Mouse (Mus musculus): ENCODE results near the gene Mzf1.

Mzf1 gene

DNA sequence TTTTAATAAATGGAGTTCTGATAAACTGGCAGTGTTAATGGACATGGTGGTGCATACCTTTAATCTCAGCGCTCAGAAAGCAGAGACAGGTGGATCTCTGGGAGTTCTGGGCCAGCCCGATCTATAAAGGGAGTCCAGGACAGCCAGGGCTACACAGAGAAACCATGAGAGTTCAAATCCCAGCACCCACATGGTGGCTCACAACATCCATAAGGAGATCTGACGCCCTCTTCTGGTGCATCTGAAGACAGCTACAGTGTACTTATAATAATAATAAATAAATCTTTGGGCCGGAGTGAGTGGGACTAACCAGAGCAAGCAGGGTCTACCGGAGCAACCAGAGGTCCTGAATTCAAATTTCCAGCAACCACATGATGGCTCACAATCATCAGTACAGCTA, 51.2 kb downstream of the Mzf1 start:
- no peak for DNase-seq (ENCODE audit: low spot score in 2 of 2)

DNA sequence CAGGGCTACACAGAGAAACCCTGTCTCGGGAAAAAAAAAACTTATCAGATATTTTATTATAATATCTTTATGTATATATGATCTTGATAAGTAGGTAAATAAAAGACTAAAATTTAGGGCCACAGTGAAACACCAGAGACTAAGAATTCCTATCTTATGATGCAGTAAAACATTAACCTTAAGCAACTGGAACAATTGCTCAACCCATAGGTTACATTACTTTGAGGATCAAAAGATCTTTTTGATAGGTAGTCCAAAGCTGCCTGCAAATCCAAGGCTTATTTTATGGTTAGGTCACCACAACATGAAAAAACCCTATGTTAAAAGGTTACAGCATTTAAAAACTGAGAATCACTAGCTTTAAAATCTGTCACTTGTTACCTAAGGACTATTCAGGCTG, 53.0 kb downstream of the Mzf1 start:
- DNase-seq (ENCODE audit: low spot score in 2 of 2), result no peak

DNA sequence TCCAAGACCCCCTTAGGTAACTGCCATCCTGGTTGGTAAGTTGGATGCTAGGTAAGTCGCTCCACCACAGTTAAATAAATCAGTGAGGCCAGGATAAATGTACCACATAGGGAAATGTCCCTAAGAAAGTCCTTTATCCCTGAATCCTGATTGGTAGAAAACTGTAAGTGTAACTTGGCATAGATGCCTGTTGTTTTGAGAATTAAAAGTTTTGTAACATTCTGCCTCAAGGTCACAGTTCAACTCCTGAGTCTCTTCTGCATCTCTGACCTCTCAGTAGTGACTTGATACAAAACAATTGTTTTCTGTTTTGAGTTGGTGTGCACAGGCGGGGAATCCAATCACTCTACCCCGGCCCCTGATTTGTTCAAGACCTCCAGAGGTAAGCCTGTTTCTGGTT, 55.7 kb downstream of the Mzf1 start, which contains the start of gene Trim28:
Trim28 (plus strand) TSS at position 264 of the 400 bp plus-strand sequence.
- no peak for DNase-seq (ENCODE audit: low spot score in 2 of 2)

DNA sequence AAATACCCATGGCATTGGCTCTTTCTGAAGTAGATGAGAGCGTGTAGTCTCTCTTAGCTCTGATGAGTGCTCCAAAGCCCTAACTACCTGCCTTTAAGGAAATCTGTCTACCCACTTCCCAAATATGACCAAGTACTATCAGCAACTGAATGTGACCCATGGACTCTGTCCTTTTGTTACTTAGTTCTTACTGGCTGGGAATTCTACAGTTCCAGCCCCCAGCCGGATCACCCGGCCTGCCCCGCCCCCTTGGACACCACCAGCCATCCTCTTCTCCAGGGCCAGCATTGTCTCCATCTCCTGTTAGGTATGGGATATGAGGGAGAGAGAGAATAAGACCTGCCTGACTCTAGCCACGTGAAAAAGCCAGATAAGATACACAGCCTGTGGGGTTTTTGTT, 56.5 kb downstream of the Mzf1 start, which contains the start of gene Slc27a5:
Slc27a5 (minus strand) TSS at position 140 of the 400 bp plus-strand sequence.
- no peak for DNase-seq (ENCODE audit: low spot score in 2 of 2)

DNA sequence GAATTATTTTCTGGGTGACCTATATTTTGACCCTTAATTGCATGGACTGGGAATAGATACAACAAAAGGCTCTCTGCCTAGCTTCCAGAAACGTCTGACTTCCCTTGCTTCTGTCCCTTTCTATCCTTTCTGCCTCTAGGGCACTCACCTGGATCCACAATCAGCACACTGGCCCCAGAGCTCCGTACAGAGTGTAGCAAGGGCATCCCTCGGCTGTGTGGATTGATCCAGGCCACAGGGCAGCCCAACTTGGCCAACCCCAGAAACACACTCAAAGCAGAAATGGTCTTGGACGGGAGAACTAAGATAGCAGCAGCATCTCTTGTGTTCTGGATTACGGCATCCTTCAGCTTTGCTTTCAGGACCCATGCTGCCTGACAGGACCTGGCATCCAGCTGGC, 57.3 kb downstream of the Mzf1 start:
- DNase-seq (ENCODE audit: low spot score in 2 of 2), result no peak

DNA sequence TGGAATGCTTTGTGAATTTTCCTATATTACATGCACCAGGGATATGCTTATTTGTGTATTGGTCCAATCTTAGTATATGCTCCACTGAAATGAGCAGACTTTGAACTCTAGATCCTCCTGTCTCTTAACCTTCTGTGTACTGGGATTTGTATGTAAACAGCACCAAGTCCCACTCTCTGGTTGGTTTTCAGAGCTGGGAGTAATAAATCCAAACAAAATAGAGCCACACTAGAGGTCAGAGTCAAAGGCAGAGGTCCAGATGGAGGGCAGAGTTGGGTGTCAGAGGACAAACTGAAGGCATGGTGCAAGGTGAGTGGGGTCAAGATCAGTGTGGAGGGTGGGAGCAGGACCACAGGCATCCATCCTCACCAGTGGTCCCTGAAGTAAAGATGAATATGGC, 58.7 kb downstream of the Mzf1 start:
- no peak for DNase-seq (ENCODE audit: low spot score in 2 of 2)

DNA sequence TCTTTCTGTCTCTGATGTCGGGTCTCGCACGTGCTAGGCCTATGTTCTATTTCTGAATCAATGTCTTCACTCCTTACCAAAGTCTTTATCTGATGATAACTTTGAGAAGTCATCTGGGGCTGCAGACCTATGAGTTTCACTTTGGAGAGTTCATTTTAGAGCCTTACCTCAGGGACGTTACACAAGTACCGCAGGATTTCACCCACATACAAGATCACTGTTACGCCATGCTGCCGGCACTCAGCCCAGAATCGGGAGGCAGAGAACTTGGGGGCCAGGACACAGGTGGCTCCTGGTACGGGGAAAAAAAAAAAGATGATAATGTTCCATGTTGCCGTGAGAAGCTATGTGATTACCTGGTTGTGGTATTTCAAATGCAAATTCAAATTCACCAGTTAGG, 61.4 kb downstream of the Mzf1 start:
- no peak for DNase-seq (ENCODE audit: low spot score in 2 of 2)

Measured in spleen, postnatal 14 days (tissue).